Mouse (Mus musculus) embryonic fibroblast, embryonic 13.5 days (primary cell): Measurements from ENCODE around the gene Birc5.

ENCODE experiments used
- CTCF ChIP-seq: IDR thresholded peaks from 2 replicates; pipeline ENCODE4 v1.5.1; 2011; ENCODE audit warnings: mild to moderate bottlenecking, control low read depth, low read length, moderate library complexity, borderline replicate concordance; ENCODE audit not compliant: insufficient read depth
- POLR2A ChIP-seq: IDR thresholded peaks from 2 replicates; pipeline ENCODE4 v1.6.1; 2011; ENCODE audit warnings: low read depth, mild to moderate bottlenecking, control low read depth, low read length, moderate library complexity

- TF ChIP-seq CTCF (no peak), POLR2A (no peak)
These were observed 32.7 kb downstream of the Birc5 start for GRCm38 (mm10) chr11:117881787-117882186.
